Mouse (Mus musculus) layer of hippocampus, postnatal 36 days (tissue): Measurements from ENCODE around the gene Aadacl4. TPM values are rescaled to one million over a fixed set of nuclear protein-coding genes. Genes with fewer than 3 reads are reported as not detected.
"Not testable (repeated sequence)": the region's sequence is repeated elsewhere in the genome, so short reads cannot be mapped to it uniquely, and the experiment has no call there.

ENCODE experiments used
- DNase-seq, 2 experiments: peaks; one replicate each; pipeline ENCODE4 v3.0.0; 2022
- total RNA-seq, 2 experiments: library from RNA; stranded (reverse); gene quantifications; 2 replicates each; pipeline ENCODE4 v1.2.3; 2021

Gene Aadacl4
- not detected for total RNA-seq

- no peak for DNase-seq
These were observed at the start of gene Aadacl4 for GRCm38 (mm10) chr4:144613407-144613806. Aadacl4 (plus strand) TSS chr4:144613707.

- DNase-seq, result no peak
These were observed 48.5 kb upstream of the Aadacl4 start, which contains the start of gene Gm13124 for GRCm38 (mm10) chr4:144565034-144565433. Gm13124 (minus strand) TSS chr4:144565134.

DNA sequence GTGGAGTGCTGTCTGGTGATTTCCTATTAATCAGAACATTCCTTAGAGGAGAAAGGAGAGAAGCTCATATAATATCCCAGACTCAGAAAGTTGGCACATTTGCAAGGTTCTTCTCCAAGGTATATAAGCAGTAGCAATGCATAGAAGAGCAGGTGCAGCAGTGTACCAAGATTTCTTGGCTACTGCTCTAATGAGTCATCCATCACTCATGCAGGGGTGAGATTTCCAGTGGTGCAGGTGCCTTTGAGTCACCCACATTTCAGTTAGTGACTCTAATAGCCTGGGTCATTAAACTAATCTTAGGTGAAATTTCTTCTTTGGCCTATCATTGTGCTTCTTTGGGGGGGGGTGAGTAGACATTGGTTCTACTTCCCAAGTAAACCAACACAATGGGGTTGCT is 45.8 kb upstream of the Aadacl4 start:
- no peak for DNase-seq

DNA sequence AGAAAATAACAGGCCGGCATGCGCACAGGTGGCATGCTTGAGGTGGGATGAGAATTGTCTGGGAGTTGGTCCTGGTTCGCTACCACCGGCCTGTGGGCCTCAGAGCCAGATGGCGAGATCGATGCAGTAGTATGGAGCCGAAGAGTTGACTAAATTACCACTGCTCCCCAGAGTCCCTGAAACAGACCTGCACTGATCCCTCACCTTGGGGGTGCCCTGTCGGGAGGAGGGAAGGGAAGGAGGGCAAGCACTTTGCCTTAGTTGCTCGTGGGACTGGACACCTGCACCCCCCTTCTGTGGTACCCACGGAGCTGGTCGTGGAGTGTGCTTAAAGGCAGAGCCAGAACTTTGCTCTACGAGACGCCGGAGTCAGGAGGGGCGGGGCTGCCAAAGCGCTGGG is 27.3 kb upstream of the Aadacl4 start:
- not testable (repeated sequence) for DNase-seq

- no peak for DNase-seq
These were observed 20.7 kb upstream of the Aadacl4 start for GRCm38 (mm10) chr4:144592790-144593189.

GRCm38 (mm10) chr4:144614586-144614985 is 1.1 kb downstream of the Aadacl4 start:
- DNase-seq, result no peak

- no peak for DNase-seq
These were observed 24.8 kb downstream of the Aadacl4 start for GRCm38 (mm10) chr4:144638263-144638662.

Other genes with a start within 250 kb of the Aadacl4 start
- not detected for gene Pramef20, start 235.8 kb upstream of the Aadacl4 start, total RNA-seq
- not detected for gene Pramef12, start 205.2 kb upstream of the Aadacl4 start, total RNA-seq
- not detected for gene 1700012P22Rik, start 174.9 kb upstream of the Aadacl4 start, total RNA-seq
- gene Gm9944, start 160.4 kb upstream of the Aadacl4 start, total RNA-seq, result not detected
- not detected for gene Aadacl3, start 150.0 kb upstream of the Aadacl4 start, total RNA-seq
- gene 9430007A20Rik, start 93.9 kb upstream of the Aadacl4 start, total RNA-seq, result not detected
- gene Gm13124, start 48.6 kb upstream of the Aadacl4 start, total RNA-seq, result not detected
- not detected for gene Gm436, start 72.7 kb downstream of the Aadacl4 start, total RNA-seq
- gene Gm13178, start 107.7 kb downstream of the Aadacl4 start, total RNA-seq, result not detected
- not detected for gene Gm438, start 172.9 kb downstream of the Aadacl4 start, total RNA-seq